Mouse (Mus musculus): Measurements from ENCODE around the gene Rack1. TPM values are rescaled to one million over a fixed set of nuclear protein-coding genes. Genes with fewer than 3 reads are reported as not detected.
A peak's percentile ranks its signal among the peaks of the same experiment; 100 is the strongest.
"Not testable (repeated sequence)": the region's sequence is repeated elsewhere in the genome, so short reads cannot be mapped to it uniquely, and the experiment has no call there.

The Rack1 gene
- total RNA-seq, 2 experiments from 2014 or later, result 582 to 604 TPM

DNA sequence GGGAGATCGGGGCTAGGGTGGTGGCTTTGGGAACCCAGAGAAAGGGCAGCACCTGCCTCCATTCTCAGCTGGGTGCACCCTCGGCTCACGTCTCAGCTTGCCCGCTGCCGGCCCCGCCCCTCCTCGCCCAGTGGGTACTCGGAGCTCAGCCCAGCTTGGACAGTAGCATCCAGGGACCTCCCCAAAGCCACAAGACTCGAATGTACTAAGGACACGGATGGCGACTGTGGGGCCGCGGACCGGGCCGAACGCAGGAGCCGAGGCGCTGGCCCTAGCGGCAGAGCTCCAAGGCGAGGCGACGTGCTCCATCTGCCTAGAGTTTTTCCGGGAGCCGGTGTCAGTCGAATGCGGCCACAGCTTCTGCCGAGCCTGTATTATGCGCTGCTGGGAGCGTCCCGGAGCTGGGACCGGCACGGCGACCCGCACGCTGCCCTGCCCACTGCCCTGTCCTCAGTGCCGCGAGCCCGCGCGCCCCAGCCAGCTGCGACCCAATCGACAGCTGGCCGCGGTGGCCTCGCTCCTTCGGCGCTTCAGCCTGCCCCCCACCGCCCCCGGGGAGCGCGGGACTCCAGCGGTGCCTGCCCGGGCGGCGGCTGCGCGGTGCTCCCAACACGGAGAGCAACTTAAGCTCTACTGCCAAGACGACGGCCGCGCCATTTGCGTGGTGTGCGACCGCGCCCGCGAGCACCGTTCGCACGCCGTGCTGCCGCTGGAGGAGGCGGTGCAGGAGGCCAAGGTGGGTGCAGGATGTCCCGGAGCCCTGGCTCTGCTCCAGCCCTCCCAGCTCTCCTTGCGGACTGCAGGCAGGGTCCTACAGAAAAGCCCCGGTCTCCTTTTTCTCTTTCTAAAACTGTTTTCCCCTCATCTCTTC is 37.4 kb downstream of the Rack1 start:
- peak; percentile 72 to 76 for DNase-seq (ENCODE audit: low spot score in 2 of 2)

DNA sequence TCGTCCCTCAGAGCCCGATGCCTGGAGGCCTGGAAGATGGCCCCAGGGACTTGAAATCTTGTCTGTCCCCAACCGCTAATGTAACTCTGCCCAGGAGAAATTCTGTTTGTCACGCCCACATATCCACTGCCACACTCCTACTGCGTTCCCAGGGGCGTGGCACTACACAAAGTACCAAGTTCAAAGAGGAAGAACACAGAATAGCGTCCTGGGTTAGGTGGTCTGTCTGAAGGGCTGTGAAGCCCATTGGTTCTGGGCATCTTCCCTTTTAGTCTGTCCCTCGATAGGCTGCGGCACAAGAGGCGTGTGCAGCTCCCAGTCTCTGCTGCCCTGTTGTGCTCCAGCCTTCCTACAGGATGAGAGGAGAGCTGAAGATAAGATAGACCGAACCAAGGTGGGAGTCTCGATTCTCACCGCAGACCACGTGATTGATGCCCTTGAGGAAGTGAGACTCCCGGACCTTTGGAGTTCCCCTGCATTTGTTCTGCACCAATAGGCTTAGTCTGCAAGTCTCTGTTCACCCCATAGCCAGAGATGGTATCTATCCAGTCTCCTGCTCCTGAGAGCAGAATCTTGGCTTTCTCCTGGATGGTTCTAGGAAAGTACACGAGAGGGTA is 38.2 kb downstream of the Rack1 start:
- DNase-seq (ENCODE audit: low spot score in 2 of 2), result no peak

DNA sequence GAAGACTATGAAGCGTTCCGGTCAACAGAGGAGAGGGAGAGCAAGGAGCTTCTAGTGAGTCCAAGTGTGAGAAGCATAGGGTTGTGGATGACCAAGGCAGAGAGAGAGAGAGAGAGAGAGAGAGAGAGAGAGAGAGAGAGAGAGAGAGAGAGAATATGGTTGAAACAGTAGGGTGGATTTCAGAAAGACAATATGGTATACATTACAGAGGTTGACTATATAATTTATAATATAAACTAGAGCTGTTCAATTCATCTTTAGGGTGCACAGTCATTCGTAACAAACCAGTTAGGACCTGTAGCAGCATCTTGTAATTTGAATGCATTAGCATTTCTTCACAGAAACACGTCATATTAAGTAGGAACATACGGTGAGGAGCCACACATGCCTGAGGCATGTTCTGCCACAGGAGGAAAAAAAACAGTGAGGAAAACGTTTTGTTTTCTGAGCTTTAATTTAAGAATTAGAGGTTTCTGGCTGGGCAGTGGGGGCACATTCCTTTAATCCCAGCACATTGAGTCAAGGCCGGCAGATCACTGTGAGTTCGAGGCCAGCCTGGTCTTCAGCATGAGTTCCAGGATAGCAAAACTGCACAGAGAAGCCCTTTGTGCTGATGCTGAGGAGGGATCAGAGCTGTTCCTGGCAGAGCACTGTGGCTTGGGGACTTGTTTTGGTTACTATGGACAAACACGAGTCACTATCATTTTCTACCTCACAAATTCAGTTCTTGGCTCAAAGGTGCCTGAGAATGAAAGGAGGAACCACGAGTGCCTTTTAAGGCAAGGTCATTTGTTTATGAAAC is 38.9 kb downstream of the Rack1 start:
- DNase-seq (ENCODE audit: low spot score in 2 of 2), result no peak

DNA sequence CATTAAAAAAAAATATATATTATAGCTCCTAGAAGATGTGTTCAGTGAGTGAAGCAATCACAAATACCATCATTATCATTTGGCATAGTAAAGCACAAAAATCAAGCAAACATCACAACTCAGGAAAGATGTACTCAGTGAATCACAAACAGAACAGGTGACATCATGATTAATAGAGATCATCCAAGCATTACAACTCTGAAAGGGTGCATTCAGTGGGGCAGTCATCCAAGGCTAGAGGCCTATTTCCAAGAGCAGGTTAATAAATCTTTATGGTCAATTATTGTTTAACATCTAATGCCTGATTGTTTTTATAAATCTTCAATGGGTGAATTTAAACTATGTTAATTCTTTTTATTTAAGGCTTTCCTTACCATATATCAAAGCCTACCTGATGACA is 40.7 kb downstream of the Rack1 start:
- DNase-seq (ENCODE audit: low spot score in 2 of 2), result no peak

DNA sequence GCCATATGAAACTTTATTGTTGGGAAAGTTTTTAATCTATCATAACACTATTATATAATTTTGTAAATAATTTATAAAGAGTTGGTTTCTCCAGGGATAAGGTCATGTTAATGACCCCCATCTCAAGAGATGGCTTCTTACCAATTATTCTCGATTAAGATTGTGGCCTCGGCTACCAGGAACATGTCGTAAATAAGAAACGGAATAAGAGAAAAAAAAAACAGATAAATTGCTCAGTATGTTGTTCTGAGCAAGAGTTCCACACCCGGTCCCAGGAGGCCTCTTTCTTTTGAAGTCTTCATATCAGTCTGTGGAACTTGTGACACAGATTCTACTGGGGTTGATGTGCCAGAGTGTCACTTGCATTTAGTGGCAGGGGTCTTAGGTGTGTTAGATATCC is 41.1 kb downstream of the Rack1 start:
- DNase-seq (ENCODE audit: low spot score in 2 of 2), result no peak

DNA sequence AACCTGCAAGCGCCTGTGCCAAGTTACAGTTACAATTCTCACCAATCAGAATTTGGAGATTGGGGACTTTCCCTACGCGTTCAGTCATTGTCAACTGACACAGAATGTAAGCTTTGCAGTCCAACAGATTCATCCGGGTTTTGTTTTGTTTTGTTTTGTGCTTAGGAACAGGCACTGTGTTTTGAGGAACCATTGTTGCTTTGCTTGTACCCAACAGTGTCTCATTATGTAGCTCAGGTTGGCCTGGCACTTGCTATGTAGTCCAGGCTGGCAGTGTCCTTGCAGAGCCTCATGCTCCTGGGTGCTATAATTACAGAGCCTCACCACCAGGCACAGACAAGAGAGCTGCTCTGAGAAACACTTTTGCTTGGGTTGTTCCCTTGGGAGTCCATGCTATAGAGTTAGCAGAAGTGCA is 42.3 kb downstream of the Rack1 start:
- no peak for DNase-seq (ENCODE audit: low spot score in 2 of 2)

DNA sequence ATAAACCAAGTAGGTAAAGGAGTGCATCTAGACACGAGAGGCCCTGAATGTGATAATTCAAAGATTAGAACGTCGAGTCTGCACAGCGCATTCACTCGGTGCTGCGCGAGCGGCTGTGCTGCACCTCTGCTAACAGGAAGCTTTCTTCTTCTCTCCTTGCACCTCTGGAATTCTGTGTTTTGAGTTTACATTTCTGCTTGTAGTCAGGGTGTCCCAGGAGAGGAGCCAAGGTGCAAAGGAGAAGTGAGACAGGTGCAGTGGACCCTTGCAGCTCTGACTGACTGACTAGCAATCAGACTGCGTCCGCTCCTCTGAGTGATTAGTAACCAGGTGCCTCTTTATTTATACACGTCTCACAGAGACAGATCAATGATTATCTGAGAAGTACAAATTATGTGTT is 43.1 kb downstream of the Rack1 start:
- no peak for DNase-seq (ENCODE audit: low spot score in 2 of 2)

DNA sequence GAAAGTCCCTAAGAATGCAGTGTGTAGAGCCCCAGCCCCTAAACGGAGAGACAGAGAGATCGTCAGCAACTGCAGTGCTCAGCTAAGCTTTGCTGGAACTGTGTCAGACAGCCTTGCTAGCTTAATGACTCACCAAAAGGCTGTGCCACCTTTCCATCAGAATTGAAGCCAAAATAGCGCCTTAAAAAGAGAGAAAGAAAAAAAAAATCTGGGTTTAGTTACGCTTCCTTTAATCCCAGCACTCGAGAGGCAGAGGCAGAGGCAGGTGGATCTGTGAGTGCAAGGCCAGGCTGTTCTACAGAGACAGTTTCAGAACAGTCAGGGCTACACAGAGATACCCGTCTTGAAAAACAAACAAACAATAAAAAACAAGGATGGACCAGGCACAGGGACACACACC is 44.2 kb downstream of the Rack1 start:
- DNase-seq (ENCODE audit: low spot score in 2 of 2), result no peak

DNA sequence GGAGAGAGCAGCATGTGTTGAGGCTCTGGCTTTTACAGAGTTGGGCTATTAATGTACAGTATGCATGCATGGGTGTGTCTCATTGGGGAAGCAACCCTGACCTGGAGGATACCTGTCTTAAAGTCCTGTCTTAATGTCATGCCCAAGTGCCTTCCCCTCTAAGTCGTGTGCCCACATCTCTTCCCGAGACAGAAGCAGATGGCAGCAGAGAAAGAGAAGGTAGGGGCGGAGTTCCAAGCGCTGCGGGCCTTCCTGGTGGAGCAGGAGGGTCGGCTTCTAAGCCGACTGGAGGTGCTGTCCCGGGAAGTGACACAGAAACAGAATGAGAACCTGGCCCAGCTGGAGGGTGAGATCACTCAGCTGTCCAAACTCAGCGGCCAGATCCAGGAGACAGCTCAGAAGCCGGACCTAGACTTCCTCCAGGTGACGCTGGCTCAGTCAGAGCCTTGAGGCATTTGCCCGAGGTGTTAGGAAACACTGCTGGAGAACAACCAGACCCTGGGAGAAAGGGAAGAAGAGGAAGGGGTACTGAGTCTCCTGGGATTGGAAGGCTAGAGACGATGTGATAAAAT is 45.2 kb downstream of the Rack1 start:
- DNase-seq (ENCODE audit: low spot score in 2 of 2), result no peak

DNA sequence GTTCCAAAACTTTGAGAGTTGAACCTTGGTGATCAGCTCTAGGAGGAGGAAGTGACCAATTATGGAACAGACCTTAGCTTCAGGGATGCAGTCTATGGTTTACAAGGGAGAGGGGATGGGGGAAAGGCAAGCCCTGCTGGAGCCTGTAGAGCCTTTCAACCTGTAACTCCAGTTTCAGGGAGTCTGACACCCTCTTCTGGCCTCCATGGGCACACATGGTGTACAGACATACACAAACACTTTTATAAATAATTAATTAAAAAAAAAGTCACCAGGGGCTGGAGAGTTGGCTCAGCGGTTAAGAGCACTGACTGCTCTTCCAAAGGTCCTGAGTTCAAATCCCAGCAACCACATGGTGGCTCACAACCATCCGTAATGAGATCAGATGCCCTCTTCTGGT is 46.2 kb downstream of the Rack1 start:
- DNase-seq (ENCODE audit: low spot score in 2 of 2), result not testable (repeated sequence)

DNA sequence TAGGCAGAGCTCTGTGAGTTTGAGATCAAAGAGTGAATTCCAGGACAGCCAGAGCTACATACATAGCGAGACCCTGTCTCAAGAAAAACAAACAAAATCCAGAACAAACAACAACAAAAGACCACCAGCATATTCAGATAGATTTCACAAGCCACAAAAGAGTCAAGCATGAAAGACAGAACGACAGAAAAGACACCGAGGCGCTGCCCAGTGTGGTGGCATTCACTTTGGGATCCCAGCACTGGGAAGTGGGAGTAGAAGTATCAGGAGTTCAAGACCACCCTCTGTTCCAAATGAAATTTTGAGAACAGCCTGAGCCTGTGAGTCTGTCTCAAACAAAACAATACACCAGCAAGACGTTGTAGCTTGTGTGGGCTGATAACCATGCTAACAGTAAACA is 46.7 kb downstream of the Rack1 start:
- no peak for DNase-seq (ENCODE audit: low spot score in 2 of 2)

DNA sequence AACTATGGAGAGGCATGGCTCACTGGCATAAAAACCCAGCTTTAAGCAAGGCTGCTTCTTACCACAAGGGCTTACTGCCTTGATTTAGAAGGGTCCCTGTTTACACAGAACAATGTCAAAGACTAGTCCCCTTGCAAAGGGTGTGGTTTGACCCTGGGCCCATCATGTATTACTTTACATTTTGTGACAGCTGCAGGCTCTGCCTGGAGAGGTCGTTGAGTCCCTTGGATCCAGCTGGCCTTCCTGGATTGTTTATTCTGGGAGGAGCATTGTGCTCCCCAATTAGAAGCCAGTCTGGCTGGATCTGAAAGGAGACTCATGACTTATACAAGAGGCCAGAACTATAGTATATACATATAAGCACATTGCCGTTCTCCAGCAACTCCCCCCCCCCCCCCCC is 50.1 kb downstream of the Rack1 start:
- DNase-seq (ENCODE audit: low spot score in 2 of 2), result no peak

DNA sequence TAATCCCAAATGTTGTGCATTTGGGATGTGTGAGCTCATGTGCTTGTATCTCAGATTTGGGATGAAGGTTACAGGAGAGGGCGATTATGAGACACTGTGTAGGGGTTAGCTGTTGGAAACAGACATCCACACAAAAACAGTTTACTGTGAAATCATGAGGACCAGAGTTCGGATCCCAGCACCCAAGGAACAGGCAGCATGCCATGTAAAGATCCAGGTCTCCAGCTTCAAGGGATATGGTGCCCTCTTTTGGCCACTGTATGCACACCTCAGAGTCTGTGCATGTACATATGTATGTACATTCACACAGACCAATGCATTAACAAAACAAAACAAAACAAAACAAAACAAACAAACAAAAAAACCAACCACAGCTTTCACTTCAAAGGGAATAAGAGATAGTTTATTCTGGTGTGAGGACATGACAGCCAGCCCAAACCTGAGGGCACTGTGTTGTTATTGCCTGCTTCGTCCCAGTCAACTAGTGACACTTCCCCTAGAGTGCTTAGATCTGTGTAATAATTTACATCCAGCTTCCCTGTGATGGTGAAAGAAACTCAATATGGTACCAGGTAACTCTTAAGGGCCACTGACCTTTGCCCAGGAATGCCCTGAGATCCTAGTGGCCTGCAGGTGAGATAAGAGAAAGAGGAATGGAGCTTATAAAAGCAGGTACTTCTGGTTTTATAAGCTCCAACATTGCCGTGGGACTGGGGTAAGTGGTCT is 51.3 kb downstream of the Rack1 start:
- DNase-seq (ENCODE audit: low spot score in 2 of 2), result no peak

DNA sequence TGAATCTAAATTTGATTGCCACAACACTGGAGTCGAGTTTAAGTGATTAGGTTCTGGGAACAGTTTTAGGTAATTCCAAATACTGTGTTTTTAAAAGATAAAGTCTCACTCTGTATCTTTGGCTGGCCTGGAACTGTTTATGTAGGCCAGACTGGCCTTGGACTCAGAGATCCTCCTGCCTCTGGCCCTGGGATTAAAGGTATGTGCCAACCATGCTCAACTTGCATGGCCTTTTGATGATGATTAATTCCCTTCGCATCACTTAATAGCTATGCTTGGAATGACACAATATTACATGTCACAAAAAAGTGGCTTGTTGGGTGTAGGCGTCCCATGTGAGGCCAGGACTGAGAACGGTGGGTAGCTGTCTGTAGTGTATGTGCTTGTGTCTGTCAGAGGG is 52.1 kb downstream of the Rack1 start:
- DNase-seq (ENCODE audit: low spot score in 2 of 2), result no peak

DNA sequence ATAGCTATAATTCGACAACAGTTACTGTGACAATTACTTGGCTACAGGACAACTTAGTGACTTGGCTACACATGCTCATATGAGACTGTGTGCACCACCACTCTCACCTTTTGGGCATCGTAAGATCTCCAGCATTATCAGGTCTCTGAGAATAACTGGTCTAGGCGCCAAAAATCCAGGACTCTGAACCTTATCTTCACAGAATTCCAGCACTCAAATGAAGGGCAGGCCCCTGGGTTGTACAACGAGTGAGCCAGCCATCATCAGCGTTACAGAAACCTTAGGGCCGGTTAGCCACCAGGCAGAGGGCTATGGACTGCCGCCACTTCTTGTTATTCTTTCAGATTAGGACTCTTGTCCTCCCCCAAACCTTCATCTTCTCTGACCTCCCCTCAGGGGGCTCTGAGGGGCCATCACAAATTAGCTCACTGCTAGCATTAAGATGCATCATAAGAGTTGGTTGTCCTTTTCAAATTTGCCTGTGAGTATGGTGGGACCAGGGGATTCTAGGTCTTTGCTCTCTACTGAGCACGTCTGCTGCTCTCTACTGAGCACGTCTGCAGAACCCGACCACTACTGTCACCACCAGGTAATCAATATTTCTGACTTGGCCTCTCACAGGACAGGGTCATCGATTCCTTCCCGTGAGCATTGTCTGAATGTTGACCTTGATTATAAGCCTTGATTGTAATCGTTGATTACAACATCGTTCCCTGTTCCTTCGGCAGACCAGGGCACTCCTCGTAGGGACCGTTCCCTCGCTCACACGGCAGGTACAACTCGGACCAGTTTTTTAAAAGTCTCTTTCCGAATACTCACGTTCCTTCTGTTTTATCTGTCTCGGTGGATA is 52.7 kb downstream of the Rack1 start:
- no peak for DNase-seq (ENCODE audit: low spot score in 2 of 2)

DNA sequence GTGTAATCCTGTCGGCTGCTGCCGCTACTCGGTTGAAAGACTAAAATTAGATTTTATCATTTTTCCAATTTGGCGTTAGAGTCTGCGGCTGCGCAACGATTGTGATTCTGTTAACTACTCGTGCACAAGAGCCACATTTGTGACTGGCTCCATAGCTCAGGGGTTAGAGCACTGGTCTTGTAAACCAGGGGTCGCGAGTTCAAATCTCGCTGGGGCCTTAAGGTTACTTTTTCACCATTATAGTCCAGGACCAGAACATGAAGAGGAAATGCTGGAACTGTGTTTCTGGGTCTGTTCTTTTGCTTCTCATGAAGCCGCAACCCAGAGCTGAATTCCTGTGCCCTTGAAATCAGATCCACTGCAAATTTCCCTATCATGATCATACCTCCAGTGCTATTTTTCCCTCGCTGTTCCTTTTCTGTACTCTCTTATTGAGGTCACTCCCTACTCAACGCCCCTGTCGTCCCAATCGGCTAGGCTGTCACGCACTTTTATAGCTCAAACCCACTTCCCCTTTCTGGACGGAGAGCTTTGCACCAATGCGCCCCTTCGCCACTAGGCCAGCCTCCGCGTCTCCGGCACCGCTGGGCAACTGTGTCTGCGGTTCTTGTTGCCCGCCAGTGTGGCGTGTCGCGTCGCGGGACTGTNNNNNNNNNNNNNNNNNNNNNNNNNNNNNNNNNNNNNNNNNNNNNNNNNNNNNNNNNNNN is 53.5 kb downstream of the Rack1 start:
- DNase-seq (ENCODE audit: low spot score in 2 of 2), result peak; percentile 94 to 98
